Mouse (Mus musculus) small intestine, adult 2 months (tissue): ENCODE data around the gene Gnao1.

Experiments used
- CTCF ChIP-seq: fragments of 200-500 bp; IDR thresholded peaks from 2 replicates; pipeline ENCODE4 v1.5.1; 2012; ENCODE audit warnings: low read depth, mild to moderate bottlenecking, control low read depth, inconsistent platforms, low read length, moderate library complexity, mixed read lengths; ENCODE audit not compliant: insufficient replicate concordance, insufficient read length; ENCODE audit errors: extremely low read depth
- POLR2A ChIP-seq: fragments of 200-500 bp; IDR thresholded peaks from 2 replicates; pipeline ENCODE4 v1.6.1; 2012; ENCODE audit warnings: low read depth, mild to moderate bottlenecking, control low read depth, inconsistent platforms, low read length, moderate library complexity

GRCm38 (mm10) chr8:93810859-93811602 is 1.3 kb downstream of the Gnao1 start:
- TF ChIP-seq POLR2A (no peak), CTCF (no peak)
